Mouse (Mus musculus): ENCODE measurements around the gene Apobec1.

- TF ChIP-seq USF1 (IDR thresholded peaks at IDR 0.05; ENCODE audit: low read depth) (no peak), E2F4 (IDR thresholded peaks at IDR 0.05; ENCODE audit: insufficient read depth) (no peak), TCF12 (IDR thresholded peaks at IDR 0.05; ENCODE audit: insufficient read depth, poor library complexity, severe bottlenecking) (no peak), POLR2A (IDR thresholded peaks at IDR 0.05; ENCODE audit: insufficient read length, low read depth) (peak; percentile 74), MYOG (IDR thresholded peaks at IDR 0.05; ENCODE audit: control insufficient read depth in 1 of 3, insufficient read depth in 1 of 3, insufficient read length in 2 of 3, low read depth in 2 of 3) (no peak)
Observed at GRCm38 (mm10) chr6:122602242-122602991, at the start of gene Apobec1.

All from myocyte (in vitro differentiated cells).